ENCODE assay signal across 9 mouse cellular contexts in genomic region chr11:100411736-100412135, GRCm38 (mm10). TPM values are rescaled to one million over a fixed set of nuclear protein-coding genes. Genes with fewer than 3 reads are reported as not detected.
DNase-seq lines count a peak whose midpoint lies in the region; ATAC-seq and TF ChIP-seq lines count a peak whose summit lies in the region.
"Had no signal": no experiment of that assay in that cellular context is flagged by ENCODE, and none has a peak within 500 bp of the region (broad histone marks: within the 10 kb centered on the region; RNA-seq: fewer than 3 reads in every experiment).

No protein-coding gene starts in this region.

- TF ChIP-seq CTCF in E14TG2a.4 (conservative IDR thresholded peaks at IDR 0.05; ENCODE audit: low read length): no peak
- no peak for TF ChIP-seq CTCF in forebrain, postnatal 0 days (IDR thresholded peaks at IDR 0.05; ENCODE audit: low read depth)

- peaks cover 37% of the 10 kb centered on the region for H3K36me3 ChIP-seq in E14TG2a.4 (ENCODE audit: insufficient read depth, low read length)
- H3K36me3 ChIP-seq in limb, embryonic 13.5 days: peaks cover 47% of the 10 kb centered on the region
- H3K36me3 ChIP-seq in forebrain, postnatal 0 days (ENCODE audit: insufficient read depth): no peaks in the 10 kb centered on the region; the same call in 1 of the 2 replicates

- no peak for ATAC-seq in limb, embryonic 13.5 days (ENCODE audit: low FRiP score, low read depth)
- no peak for ATAC-seq in forebrain, postnatal 0 days

- H3K4me2 ChIP-seq in limb, embryonic 13.5 days (replicated peaks): peak overlapping the region; percentile 89
- no peak overlapping the region for H3K4me2 ChIP-seq in forebrain, postnatal 0 days (ENCODE audit: low read depth)
- H3K4me2 ChIP-seq: midbrain, embryonic 12.5 days had no signal

- H3K27me3 ChIP-seq in E14TG2a.4 (ENCODE audit: insufficient read depth, low read length): peaks cover 41% of the 10 kb centered on the region
- H3K27me3 ChIP-seq in limb, embryonic 13.5 days: no peaks in the 10 kb centered on the region
- H3K27me3 ChIP-seq in forebrain, postnatal 0 days (ENCODE audit: insufficient read depth, low read length): peaks cover 11% of the 10 kb centered on the region; the same call in 1 of the 2 replicates

- no peaks in the 10 kb centered on the region for H3K9me3 ChIP-seq in E14TG2a.4 (ENCODE audit: low read length)
- no peaks in the 10 kb centered on the region for H3K9me3 ChIP-seq in limb, embryonic 13.5 days
- no peaks in the 10 kb centered on the region for H3K9me3 ChIP-seq in forebrain, postnatal 0 days (ENCODE audit: low read length)
- H3K9me3 ChIP-seq: midbrain, embryonic 12.5 days had no signal

- peak overlapping the region; percentile 85 for H3K9ac ChIP-seq in limb, embryonic 13.5 days
- no peak overlapping the region for H3K9ac ChIP-seq in forebrain, postnatal 0 days
- H3K9ac ChIP-seq: liver, embryonic 14.5 days had no signal

- H3K4me3 ChIP-seq in E14TG2a.4 (replicated peaks; ENCODE audit: low read length): peak overlapping the region; percentile 57
- peak overlapping the region; percentile 80 for H3K4me3 ChIP-seq in limb, embryonic 13.5 days
- no peak overlapping the region for H3K4me3 ChIP-seq in forebrain, postnatal 0 days (ENCODE audit: low read depth, low read length)
- H3K4me3 ChIP-seq: midbrain, embryonic 12.5 days had no signal

- peak; percentile 27 to 64 for DNase-seq in kidney, postnatal 25 days
- DNase-seq in kidney, adult 8-10 months: no peak
- peak; percentile 39 for DNase-seq in 416B (ENCODE audit: low read depth)
- no peak for DNase-seq in forebrain, postnatal 0 days
- DNase-seq in testis, postnatal 10 days (ENCODE audit: low spot score): no peak

- peaks cover 93% of the 10 kb centered on the region for H3K4me1 ChIP-seq in E14TG2a.4 (replicated peaks; ENCODE audit: low read depth, low read length)
- H3K4me1 ChIP-seq in limb, embryonic 13.5 days: peaks cover 42% of the 10 kb centered on the region
- peaks cover 9% of the 10 kb centered on the region for H3K4me1 ChIP-seq in forebrain, postnatal 0 days (ENCODE audit: insufficient read depth)

- 80% methylated on average over 11 of the region's 11 CpGs for WGBS in limb, embryonic 13.5 days
- 86% methylated on average over 11 of the region's 11 CpGs for WGBS in forebrain, postnatal 0 days

- H3K27ac ChIP-seq in limb, embryonic 13.5 days: no peak overlapping the region
- no peak overlapping the region for H3K27ac ChIP-seq in forebrain, postnatal 0 days (ENCODE audit: low read depth, low read length)
- H3K27ac ChIP-seq: liver, embryonic 14.5 days; midbrain, embryonic 12.5 days had no signal

RNA-seq across cellular contexts. Expression of gene P3h4, which starts 2.9 kb away (rescaled TPM):
- 77.1 and 81.9 TPM in 2 replicates for polyA plus RNA-seq in limb, embryonic 13.5 days (2015; fragmentation: Nextera tagmentation; extraction: Ambion mirVana)
- total RNA-seq in forebrain, postnatal 0 days (2014; rRNA removed): 16.8 and 27.1 TPM in 2 replicates
- 17.9 and 19.8 TPM in 2 replicates for polyA plus RNA-seq in forebrain, postnatal 0 days (2015; fragmentation: Nextera tagmentation; extraction: Ambion mirVana)

RNA-seq across cellular contexts. Expression of gene Fkbp10, which starts 3.8 kb away (rescaled TPM):
- polyA plus RNA-seq in limb, embryonic 13.5 days (2015; fragmentation: Nextera tagmentation; extraction: Ambion mirVana): 169 and 170 TPM in 2 replicates
- 18.1 and 34.6 TPM in 2 replicates for total RNA-seq in forebrain, postnatal 0 days (2014; rRNA removed)
- polyA plus RNA-seq in forebrain, postnatal 0 days (2015; fragmentation: Nextera tagmentation; extraction: Ambion mirVana): 23.3 and 23.4 TPM in 2 replicates

RNA-seq across cellular contexts. Expression of gene Jup, which starts 14.2 kb away (rescaled TPM):
- 62.7 and 73.6 TPM in 2 replicates for polyA plus RNA-seq in limb, embryonic 13.5 days (2015; fragmentation: Nextera tagmentation; extraction: Ambion mirVana)
- 76.6 and 106 TPM in 2 replicates for total RNA-seq in forebrain, postnatal 0 days (2014; rRNA removed)
- polyA plus RNA-seq in forebrain, postnatal 0 days (2015; fragmentation: Nextera tagmentation; extraction: Ambion mirVana): 59.4 and 67.0 TPM in 2 replicates

RNA-seq across cellular contexts. Expression of gene Nt5c3b, which starts 29.9 kb away (rescaled TPM):
- 176 and 181 TPM in 2 replicates for polyA plus RNA-seq in limb, embryonic 13.5 days (2015; fragmentation: Nextera tagmentation; extraction: Ambion mirVana)
- total RNA-seq in forebrain, postnatal 0 days (2014; rRNA removed): 63.0 and 80.5 TPM in 2 replicates
- polyA plus RNA-seq in forebrain, postnatal 0 days (2015; fragmentation: Nextera tagmentation; extraction: Ambion mirVana): 113 and 118 TPM in 2 replicates

RNA-seq across cellular contexts. Expression of gene Klhl10, which starts 30.0 kb away (rescaled TPM):
- polyA plus RNA-seq in limb, embryonic 13.5 days (2015; fragmentation: Nextera tagmentation; extraction: Ambion mirVana): 1.0 and 1.6 TPM in 2 replicates
- total RNA-seq in forebrain, postnatal 0 days (2014; rRNA removed): 0.29 and 0.46 TPM in 2 replicates
- polyA plus RNA-seq in forebrain, postnatal 0 days (2015; fragmentation: Nextera tagmentation; extraction: Ambion mirVana): 0.53 and 0.65 TPM in 2 replicates

Comparison
In these comparisons a context has a peak if more than half of its experiments do, and no peak if none do; other contexts are left out.
1. DNase-seq: peak in kidney, postnatal 25 days (2 of 2) and 416B (single experiment); none in kidney, adult 8-10 months (0 of 2), forebrain, postnatal 0 days (single experiment) and testis, postnatal 10 days (single experiment).